Mouse (Mus musculus): ENCODE measurements around the gene N4bp2.

The N4bp2 gene

GRCm38 (mm10) chr5:65866591-65866990 lies 103.3 kb downstream of the N4bp2 start:
- DNase-seq = no peak

DNA sequence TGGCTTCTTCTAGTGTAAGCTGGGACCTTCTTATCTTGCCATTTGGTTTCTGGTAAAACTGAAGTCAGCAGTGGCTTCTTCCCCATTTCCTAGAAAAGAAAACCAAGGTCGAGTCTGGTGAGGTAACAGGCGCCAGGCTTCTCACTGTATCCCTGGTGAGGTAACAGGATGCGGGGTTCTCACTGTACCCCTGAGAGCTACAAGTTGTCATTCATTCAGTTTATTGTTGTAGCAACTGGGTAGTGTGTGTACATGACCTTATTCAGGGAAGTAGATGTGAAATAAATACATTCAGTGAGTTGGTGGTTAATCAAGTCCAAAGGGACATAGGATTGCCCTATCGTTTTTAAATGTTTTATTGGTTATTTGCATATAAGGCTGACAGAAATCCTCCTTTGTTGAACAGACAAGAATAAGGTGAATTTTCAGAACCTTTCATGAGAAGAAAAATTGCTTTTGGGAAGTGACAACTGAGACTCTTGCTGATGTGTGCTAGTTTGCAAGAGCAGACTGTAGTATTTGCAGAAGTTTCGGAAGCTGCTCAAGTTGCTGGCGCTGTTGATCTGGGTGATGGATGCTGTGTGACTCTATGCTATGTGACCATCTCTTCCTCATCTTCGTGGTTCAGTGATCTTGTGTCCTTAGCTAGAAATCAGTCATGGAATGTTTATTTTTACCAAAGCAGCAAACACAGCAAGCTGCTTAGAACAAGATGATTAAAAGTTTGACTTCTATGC lies 104.2 kb downstream of the N4bp2 start:
- no peak for DNase-seq

DNA sequence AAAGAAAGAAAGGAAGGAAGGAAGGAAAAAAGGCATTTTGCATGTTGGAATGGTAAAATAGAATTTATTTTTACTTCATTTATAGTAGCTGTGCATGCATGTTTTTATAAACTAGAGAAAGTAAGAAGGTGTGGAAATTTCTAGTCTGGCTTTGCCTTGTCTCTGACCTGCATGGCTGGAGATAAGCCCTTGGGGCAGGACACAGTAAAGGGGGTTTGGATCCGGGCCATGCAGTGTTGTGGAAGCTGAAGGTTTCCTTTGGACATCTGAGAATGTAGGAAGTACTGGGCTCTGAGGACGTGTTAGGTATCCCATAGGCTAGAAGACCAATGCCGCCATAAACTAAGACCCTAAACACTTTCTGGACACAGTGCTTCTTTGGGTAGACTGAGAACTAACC lies 105.1 kb downstream of the N4bp2 start:
- DNase-seq = no peak

- no peak for DNase-seq
These were observed 106.3 kb downstream of the N4bp2 start for GRCm38 (mm10) chr5:65869660-65870059.

DNA sequence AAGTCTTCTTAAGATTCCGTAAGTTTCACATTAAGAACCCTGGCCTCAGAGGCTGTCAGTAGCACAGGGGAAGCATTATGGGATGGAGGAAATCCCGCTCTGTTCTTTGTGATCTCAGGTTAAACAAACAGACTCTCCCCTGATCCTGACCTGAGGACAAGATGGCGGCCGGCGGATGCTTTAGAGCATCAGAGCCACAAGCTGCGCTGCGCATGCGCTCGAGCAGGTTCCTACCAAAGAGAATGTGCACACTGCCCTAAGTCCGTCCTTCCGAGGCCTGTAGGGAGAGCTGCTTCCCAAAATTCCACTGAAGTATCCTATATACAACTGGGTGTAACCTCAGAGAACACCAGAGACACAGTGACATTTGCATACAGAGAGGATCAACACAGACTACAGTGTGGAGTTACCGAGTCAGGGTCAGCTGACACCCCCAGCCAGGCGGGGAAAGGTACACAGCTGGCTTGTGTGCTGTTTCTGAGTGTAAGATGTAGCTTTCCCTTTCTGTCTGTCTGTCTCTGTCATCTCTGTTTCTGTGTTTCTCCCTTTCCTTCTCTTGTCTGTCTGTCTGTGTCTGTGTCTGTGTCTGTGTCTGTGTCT lies 108.1 kb downstream of the N4bp2 start:
- no peak for DNase-seq

DNA sequence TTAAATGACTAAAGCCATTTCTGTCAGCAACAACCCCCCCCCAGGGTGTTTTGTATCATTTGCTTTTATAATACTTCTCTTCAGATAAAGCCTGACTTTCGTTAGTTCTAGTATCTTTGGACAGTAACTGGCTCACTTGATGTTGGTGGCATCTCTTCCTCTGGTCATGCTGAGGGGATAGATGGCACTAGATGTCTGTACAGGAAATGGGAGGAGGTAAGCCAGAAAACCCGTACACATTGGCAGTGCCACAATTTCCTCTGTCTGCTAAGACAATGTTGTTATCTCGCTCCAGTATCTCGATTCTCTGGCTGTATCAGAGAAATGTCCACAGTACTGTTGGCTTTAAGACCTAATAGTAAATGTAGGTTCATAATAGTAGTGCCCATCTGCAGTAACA lies 109.9 kb downstream of the N4bp2 start:
- no peak for DNase-seq

- no peak for DNase-seq
These were observed 111.9 kb downstream of the N4bp2 start for GRCm38 (mm10) chr5:65875269-65875668.

DNA sequence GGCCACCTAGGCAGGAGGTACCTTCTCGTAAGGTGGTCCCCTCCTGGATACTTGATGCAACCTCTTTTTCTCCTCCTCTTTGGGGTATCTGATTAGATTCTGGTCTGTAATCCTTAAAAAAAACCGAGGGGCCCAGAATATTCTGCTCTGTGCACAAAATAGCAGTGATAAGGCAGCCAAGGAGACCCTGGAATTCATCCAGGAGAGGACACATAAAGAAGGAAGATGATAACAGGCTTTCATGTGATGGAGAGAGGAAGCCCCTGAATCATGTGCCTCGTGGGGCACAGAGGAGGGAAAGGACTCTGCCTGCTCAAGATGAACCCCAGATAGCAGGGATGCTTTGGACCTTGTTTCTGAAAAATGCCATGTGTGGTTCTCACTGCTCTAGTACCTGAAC lies 115.0 kb downstream of the N4bp2 start:
- no peak for DNase-seq
